Mouse (Mus musculus) intestine, embryonic 16.5 days (tissue): ENCODE data around the gene Gm12185. TPM values are rescaled to one million over a fixed set of nuclear protein-coding genes. Genes with fewer than 3 reads are reported as not detected.
"Not testable (repeated sequence)": the region's sequence is repeated elsewhere in the genome, so short reads cannot be mapped to it uniquely, and the experiment has no call there.

Experiments used
- ATAC-seq: fragments of 200-750 bp; cut with Nextera tagmentation; 2 replicates; pipeline ENCODE4 v1.8.0; 2017; ENCODE audit warnings: moderate TSS enrichment, moderate library complexity
- H3K27ac ChIP-seq: fragments of 300-500 bp; sonication (generic); 2 replicates; pipeline ENCODE4 v1.5.1; 2014; ENCODE audit warnings: mild to moderate bottlenecking, low read length
- H3K27me3 ChIP-seq: fragments of 300-500 bp; sonication (generic); replicated peaks from 2 replicates; pipeline ENCODE4 v1.6.1; 2014; ENCODE audit warnings: low read length, control low read depth, mixed read lengths; ENCODE audit not compliant: control insufficient read depth, insufficient read depth
- H3K36me3 ChIP-seq: fragments of 300-500 bp; sonication (generic); 2 replicates; pipeline ENCODE4 v1.6.1; 2014; ENCODE audit warnings: low read length, control low read depth; ENCODE audit not compliant: control insufficient read depth, insufficient read depth
- H3K4me1 ChIP-seq: fragments of 300-500 bp; sonication (generic); 2 replicates; pipeline ENCODE4 v1.6.1; 2014; ENCODE audit warnings: low read length, control low read depth, mixed read lengths; ENCODE audit not compliant: control insufficient read depth, insufficient read depth
- H3K4me2 ChIP-seq: fragments of 300-500 bp; sonication (generic); 2 replicates; pipeline ENCODE4 v1.6.1; 2014; ENCODE audit warnings: low read depth, low read length, control low read depth
- H3K4me3 ChIP-seq: fragments of 300-500 bp; sonication (generic); 2 replicates; pipeline ENCODE4 v1.5.1; 2014; ENCODE audit warnings: mild to moderate bottlenecking, low read length
- H3K9ac ChIP-seq: fragments of 300-500 bp; sonication (generic); 2 replicates; pipeline ENCODE4 v1.6.1; 2014; ENCODE audit warnings: low read depth, low read length
- H3K9me3 ChIP-seq: fragments of 300-500 bp; sonication (generic); 2 replicates; pipeline ENCODE4 v1.6.1; 2016; ENCODE audit warnings: low read length, control low read depth; ENCODE audit not compliant: control insufficient read depth
- WGBS: fragments of 180-500 bp; shearing (Covaris S2); extraction: QIAGEN DNeasy Blood & Tissue Kit; methylation state at CpG from one replicate; pipeline ENCODE4 v1.1.7; 2014; 5-methylcytosine and 5-hydroxymethylcytosine counted together
- polyA plus RNA-seq: library from polyadenylated mRNA; unstranded; fragments of >200 nt; fragmentation: Nextera tagmentation; extraction: Ambion mirVana; gene quantifications from 2 replicates; pipeline ENCODE4 v1.2.1, GENCODE M21; 2015

Gene Gm12185
- polyA plus RNA-seq, 1 experiment from 2014 or later: not detected

DNA sequence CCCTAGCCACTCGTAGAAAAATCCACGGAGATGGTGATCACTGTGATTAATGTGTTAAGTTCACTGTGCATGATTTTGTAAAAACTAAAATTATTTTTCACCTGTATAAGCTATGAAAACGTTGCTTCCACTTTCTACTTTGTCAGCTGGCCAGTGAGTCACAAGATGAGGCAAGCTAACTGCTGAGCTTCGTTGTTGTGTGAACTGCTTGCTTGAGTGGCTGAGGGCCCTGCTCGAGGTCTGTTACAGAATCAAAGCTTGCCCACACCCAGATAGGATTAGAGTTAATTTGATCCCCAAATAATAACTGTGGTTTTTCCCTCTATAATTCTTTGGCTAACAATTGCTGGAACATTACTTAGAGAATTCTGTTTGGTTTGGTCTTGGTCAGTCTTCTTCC is 12.0 kb downstream of the Gm12185 start:
- not testable (repeated sequence) for H3K9me3 ChIP-seq, H3K27me3 ChIP-seq, H3K9ac ChIP-seq, H3K27ac ChIP-seq, H3K36me3 ChIP-seq, H3K4me2 ChIP-seq, ATAC-seq, H3K4me1 ChIP-seq, H3K4me3 ChIP-seq
- WGBS: no CpG with 5 or more reads among the region's 5 CpGs

DNA sequence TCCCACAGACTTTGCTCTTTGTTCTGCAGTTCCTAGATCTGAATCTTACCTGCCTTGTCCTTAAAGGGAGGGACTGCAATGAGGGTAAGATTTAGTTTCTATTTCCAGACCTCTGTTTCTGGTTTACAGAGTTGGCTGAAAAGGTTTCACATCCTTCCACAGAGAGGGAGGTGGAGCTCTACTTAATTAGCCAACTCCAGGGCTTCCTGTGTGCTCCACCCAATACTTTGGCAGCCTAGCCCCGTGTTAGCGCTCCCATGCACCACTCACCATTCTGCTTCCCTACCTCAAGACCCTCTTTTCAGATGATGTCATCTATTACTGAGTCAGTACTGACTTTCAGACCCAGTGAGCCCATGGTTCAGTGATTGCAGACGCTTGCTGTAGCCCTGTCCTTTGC is 12.8 kb downstream of the Gm12185 start, which contains the start of gene 9930111J21Rik1:
Gene 9930111J21Rik1, minus strand, starts transcription at position 148 of the 400 bp plus-strand sequence.
- H3K27ac ChIP-seq, H3K4me3 ChIP-seq, H3K9ac ChIP-seq, H3K36me3 ChIP-seq, H3K4me2 ChIP-seq, H3K4me1 ChIP-seq, H3K9me3 ChIP-seq, H3K27me3 ChIP-seq, ATAC-seq: not testable (repeated sequence)
- no CpG with 5 or more reads among the region's 3 CpGs for WGBS

DNA sequence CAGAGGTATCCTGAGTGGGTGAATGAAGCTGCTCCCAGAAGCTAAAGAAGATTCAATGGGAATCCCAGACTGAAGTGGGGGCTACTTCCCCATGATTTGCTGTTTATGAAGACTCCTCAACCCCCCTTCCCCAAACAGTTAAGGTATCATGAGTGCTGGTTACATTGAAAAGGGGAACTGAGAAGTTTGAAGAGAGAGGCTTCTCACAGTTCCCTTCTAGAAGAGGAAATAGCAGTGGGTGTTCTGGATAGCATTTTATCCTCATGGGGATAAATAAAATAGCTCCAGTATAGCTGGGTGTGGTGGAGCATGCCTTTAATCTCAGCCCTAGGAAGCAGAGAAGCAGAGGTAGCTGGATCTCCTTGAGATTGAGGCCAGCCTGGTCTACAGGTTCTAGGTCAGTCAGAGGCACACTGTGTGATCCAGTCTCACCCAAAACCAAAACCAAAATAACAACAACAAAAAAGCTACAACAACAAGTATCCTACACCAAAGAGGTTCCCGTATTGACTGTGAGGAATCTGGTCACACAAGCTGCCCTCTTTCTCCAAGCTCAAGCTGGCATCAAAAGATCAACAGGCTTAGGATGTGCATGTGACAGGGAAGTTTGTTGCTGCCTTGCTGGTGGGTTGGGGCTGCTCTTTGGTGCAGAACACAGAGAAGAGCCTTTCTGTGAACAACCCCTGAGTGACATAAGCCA is 13.6 kb downstream of the Gm12185 start, which contains the start of gene Olfr56:
Gene Olfr56, plus strand, starts transcription at position 650 of the 700 bp plus-strand sequence.
- not testable (repeated sequence) for H3K27me3 ChIP-seq, H3K36me3 ChIP-seq, H3K27ac ChIP-seq, H3K4me3 ChIP-seq, H3K4me2 ChIP-seq, H3K4me1 ChIP-seq, H3K9ac ChIP-seq, ATAC-seq, H3K9me3 ChIP-seq
- WGBS: no CpG with 5 or more reads among the region's 1 CpGs

DNA sequence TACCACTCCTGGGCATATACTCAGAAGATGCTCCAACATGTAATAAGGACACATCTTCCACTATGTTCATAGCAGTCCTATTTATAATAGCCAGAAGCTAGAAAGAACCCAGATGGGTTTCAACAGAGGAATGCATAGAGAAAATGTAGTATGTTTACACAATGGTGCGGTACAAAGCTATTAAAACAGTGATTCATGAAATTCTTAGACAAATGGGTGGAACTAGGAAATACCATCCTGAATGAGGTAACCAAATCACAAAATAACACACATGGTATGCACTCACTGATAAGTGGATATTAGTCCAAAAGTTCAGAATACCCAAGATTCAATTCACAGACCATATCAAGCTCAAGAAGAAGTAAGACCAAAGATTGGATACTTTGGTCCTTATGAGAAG is 17.3 kb downstream of the Gm12185 start:
- H3K9me3 ChIP-seq, H3K9ac ChIP-seq, H3K4me2 ChIP-seq, H3K36me3 ChIP-seq, H3K4me3 ChIP-seq, H3K27ac ChIP-seq, ATAC-seq, H3K4me1 ChIP-seq, H3K27me3 ChIP-seq: not testable (repeated sequence)
- WGBS: no CpG with 5 or more reads among the region's 1 CpGs

DNA sequence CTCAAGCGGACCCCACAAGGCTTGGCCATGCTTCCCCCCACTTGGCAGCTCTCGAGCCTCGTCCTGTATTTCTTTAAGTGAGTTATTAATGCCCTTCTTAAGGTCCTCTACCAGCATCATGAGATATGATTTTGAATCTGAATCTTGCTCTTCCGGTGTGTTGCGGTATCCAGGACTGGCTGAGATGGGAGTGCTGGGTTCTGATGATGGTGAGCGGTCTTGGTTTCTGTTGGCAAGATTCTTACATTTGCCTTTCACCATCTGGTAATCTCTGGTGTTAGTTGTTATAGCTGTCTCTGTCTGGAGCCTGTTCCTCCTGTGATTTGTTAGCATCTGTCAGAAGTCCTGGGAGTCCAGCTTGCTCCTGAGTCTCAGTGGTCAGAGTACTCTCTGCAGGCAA is 45.9 kb downstream of the Gm12185 start, which contains the start of gene Psme2b:
Gene Psme2b, minus strand, starts transcription at position 101 of the 400 bp plus-strand sequence.
- 92% methylated on average over 6 of the region's 6 CpGs for WGBS
- not testable (repeated sequence) for H3K27ac ChIP-seq, H3K4me3 ChIP-seq, H3K27me3 ChIP-seq, H3K9me3 ChIP-seq, H3K4me2 ChIP-seq, H3K9ac ChIP-seq, ATAC-seq, H3K36me3 ChIP-seq, H3K4me1 ChIP-seq

DNA sequence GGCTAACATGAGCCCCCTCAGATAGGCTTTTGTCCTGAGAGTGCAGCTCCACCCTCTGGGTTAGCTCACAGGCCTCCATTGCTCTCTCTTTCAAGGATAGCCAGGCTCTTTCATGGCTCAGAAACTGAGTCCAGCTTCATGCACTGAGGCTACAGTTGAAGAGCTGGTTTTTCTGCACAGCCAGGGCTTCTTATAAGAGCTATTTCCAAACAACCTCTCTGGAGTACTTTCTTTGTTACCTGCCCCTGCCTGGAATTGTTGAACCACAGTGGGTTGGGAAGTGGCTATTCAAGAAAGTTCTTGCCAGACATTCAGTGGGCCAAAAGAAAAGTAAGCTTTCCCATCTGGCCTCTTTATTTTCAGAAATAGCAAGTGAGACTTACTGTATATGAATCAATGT is 52.7 kb downstream of the Gm12185 start:
- not testable (repeated sequence) for H3K9ac ChIP-seq, H3K4me2 ChIP-seq, H3K4me1 ChIP-seq, H3K27me3 ChIP-seq, H3K4me3 ChIP-seq, H3K36me3 ChIP-seq, ATAC-seq, H3K9me3 ChIP-seq, H3K27ac ChIP-seq

DNA sequence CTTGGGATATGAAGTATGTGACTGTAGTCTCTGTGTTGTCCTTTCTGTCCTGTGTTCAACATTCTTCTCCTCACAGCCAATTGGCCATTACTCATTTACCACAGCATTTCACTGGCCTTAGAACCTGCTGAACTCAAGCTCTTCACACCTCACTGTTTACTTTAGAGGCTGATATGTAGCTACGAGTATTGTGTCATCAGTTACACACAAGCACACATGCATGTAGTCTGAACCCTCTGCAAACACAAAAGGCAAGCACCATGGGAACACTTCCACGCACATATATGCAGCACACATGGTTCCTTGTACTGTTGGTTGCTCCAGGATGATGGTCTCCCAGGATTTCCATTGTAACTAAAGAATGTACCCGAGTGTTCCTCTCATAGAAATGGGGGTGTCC is 56.7 kb downstream of the Gm12185 start:
- not testable (repeated sequence) for H3K9me3 ChIP-seq, H3K27me3 ChIP-seq, H3K27ac ChIP-seq, H3K36me3 ChIP-seq, H3K9ac ChIP-seq, H3K4me2 ChIP-seq, ATAC-seq, H3K4me3 ChIP-seq, H3K4me1 ChIP-seq
- no CpG with 5 or more reads among the region's 3 CpGs for WGBS

DNA sequence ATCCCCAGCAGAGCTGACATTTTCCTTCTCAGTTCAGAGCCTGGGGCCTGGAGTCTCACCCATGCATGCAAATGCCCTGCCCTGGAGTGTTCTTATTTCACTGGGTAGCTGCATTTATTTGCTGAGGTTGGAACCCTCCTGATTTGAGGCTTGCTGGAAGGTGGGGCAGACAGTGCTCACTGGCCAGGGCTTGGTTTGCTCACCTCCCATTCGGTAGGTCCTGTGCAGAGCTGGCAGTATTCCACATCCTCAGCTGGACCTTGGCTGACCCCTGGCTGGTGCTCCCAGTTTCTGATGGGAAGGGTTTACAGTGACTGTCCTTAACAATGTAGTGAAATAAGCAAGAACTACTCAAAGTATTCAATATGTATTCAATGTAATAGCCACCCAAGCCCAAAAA is 58.1 kb downstream of the Gm12185 start:
- not testable (repeated sequence) for ATAC-seq, H3K36me3 ChIP-seq, H3K9ac ChIP-seq, H3K27me3 ChIP-seq, H3K4me1 ChIP-seq, H3K27ac ChIP-seq, H3K4me2 ChIP-seq, H3K4me3 ChIP-seq, H3K9me3 ChIP-seq
- 25% methylated on average over 1 of the region's 1 CpGs for WGBS

DNA sequence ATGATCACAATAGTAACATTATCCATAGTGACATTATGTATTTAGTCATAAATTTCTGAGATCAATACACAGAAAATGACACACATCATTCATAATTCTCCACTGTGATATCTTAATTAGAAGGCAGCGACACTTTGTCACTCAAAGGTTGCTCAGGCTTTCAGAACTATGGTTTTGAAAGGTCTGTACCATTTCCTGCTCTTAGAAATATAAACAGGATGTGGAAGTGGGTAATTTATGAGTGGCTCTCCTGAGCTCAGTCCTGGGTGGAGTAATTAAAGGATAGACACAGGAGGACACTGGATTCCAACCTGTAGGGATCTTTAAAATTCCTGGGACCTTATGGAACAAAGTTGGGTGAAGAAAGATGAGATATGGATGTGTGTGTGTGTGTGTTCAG is 58.6 kb downstream of the Gm12185 start:
- H3K4me2 ChIP-seq, H3K9ac ChIP-seq, H3K9me3 ChIP-seq, ATAC-seq, H3K27me3 ChIP-seq, H3K4me3 ChIP-seq, H3K4me1 ChIP-seq, H3K27ac ChIP-seq, H3K36me3 ChIP-seq: not testable (repeated sequence)
- WGBS: 69% methylated on average over 1 of the region's 1 CpGs

DNA sequence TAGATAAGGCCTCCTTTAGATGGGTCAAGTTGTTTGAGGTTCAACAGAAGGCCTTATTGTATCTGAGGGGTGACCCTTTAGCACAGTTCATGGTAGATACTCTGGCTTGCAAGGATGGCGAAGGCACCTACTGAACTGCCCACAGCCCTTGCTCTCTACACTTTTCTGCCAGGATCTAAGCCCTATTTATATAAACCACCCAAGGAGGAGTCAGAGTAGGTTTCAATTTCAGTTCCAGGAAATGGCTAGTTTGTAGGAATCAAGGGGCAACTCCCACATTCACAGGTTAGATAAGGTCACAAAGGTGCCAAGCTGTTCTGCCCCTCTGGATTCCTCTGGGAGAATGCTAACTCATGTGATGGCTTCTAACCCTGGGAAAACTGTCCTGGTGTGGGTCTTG is 64.0 kb downstream of the Gm12185 start:
- not testable (repeated sequence) for H3K36me3 ChIP-seq, H3K27ac ChIP-seq, H3K27me3 ChIP-seq, H3K9me3 ChIP-seq, H3K4me1 ChIP-seq, H3K4me2 ChIP-seq, ATAC-seq, H3K9ac ChIP-seq, H3K4me3 ChIP-seq
- 74% methylated on average over 1 of the region's 1 CpGs for WGBS
